Mouse (Mus musculus): ENCODE data around the gene Pced1b.
"Not testable (repeated sequence)": the region's sequence is repeated elsewhere in the genome, so short reads cannot be mapped to it uniquely, and the experiment has no call there.

Pced1b gene

DNA sequence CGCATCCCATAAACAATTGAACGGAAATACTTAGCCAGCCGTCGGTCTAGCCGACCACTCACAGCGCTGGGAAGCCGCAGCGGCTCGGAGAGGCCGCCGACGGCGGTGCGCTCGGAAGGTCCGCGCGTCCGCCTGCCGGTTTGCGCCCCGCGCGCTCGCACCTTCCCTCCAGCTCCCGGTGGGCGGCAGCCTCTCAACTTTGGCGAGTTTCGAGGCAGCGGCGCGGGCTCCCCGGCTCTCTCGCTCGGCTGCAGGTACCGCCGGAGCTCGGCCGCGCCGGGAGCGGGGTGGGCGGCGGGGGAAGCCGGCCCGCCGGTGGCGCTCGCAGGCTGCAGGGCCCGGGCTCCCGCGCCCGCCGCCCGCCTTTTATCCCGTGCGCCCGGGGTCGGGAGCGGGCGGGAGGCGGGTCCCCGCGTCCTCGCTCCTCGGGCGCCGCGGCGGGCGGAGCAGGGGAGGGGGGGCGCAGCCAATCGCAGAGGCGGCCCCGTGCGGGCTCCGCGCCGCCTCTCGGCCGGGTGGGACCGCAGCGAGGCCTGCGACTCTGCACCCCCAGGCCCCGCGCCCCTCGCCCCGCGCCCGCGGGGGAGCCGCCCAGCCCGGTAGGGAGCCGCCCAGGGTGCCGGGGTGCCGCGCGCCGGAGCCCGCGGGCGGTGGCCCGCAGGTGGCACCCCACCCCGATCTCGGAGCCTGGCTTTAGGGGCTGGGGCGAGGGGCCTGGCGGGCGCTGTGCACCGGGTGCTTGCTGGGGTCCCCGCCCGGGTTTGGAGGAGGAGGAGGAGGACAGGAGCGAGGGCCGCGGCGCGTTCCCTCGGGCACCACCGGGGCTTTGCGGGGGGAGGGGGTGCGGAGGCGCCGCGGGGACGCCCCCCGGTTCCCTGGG is at the start of gene Pced1b, which contains the start of gene Amigo2:
Gene Pced1b, plus strand, starts transcription at position 197 of the 880 bp plus-strand sequence.
Gene Amigo2, minus strand, starts transcription at position 377 of the 880 bp plus-strand sequence.
- DNase-seq (ENCODE audit: low spot score): no peak

- no peak for DNase-seq (ENCODE audit: low spot score)
These were observed 42.0 kb upstream of the Pced1b start for GRCm38 (mm10) chr15:97204889-97205288.

GRCm38 (mm10) chr15:97205776-97206175 is 41.1 kb upstream of the Pced1b start:
- no peak for DNase-seq (ENCODE audit: low spot score)

- DNase-seq (ENCODE audit: low spot score): no peak
These were observed 40.4 kb upstream of the Pced1b start for GRCm38 (mm10) chr15:97206506-97206905.

- not testable (repeated sequence) for DNase-seq (ENCODE audit: low spot score)
These were observed 37.2 kb upstream of the Pced1b start for GRCm38 (mm10) chr15:97209754-97210153.

GRCm38 (mm10) chr15:97212501-97213477 is 34.1 kb upstream of the Pced1b start:
- no peak for DNase-seq (ENCODE audit: low spot score)

- no peak for DNase-seq (ENCODE audit: low spot score)
These were observed 30.1 kb upstream of the Pced1b start for GRCm38 (mm10) chr15:97216843-97217242.

GRCm38 (mm10) chr15:97223431-97223830 is 23.5 kb upstream of the Pced1b start:
- DNase-seq (ENCODE audit: low spot score): no peak

GRCm38 (mm10) chr15:97224003-97224402 is 22.9 kb upstream of the Pced1b start:
- DNase-seq (ENCODE audit: low spot score): no peak

- no peak for DNase-seq (ENCODE audit: low spot score)
These were observed 17.3 kb upstream of the Pced1b start for GRCm38 (mm10) chr15:97229494-97230077.

GRCm38 (mm10) chr15:97234076-97234475 is 12.8 kb upstream of the Pced1b start:
- no peak for DNase-seq (ENCODE audit: low spot score)

GRCm38 (mm10) chr15:97235183-97235582 is 11.7 kb upstream of the Pced1b start:
- peak; percentile 42 for DNase-seq (ENCODE audit: low spot score)

GRCm38 (mm10) chr15:97236943-97237342 is 10.0 kb upstream of the Pced1b start:
- no peak for DNase-seq (ENCODE audit: low spot score)

- no peak for DNase-seq (ENCODE audit: low spot score)
These were observed 1.5 kb upstream of the Pced1b start for GRCm38 (mm10) chr15:97245392-97245791.

GRCm38 (mm10) chr15:97246256-97246655 is 651 bp upstream of the Pced1b start:
- no peak for DNase-seq (ENCODE audit: low spot score)

GRCm38 (mm10) chr15:97247791-97248161 is 869 bp downstream of the Pced1b start:
- DNase-seq (ENCODE audit: low spot score): no peak

- DNase-seq (ENCODE audit: low spot score): no peak
These were observed 1.4 kb downstream of the Pced1b start for GRCm38 (mm10) chr15:97248296-97248695.

GRCm38 (mm10) chr15:97249322-97249721 is 2.4 kb downstream of the Pced1b start:
- DNase-seq (ENCODE audit: low spot score): no peak

- no peak for DNase-seq (ENCODE audit: low spot score)
These were observed 5.7 kb downstream of the Pced1b start for GRCm38 (mm10) chr15:97252493-97253034.

DNA sequence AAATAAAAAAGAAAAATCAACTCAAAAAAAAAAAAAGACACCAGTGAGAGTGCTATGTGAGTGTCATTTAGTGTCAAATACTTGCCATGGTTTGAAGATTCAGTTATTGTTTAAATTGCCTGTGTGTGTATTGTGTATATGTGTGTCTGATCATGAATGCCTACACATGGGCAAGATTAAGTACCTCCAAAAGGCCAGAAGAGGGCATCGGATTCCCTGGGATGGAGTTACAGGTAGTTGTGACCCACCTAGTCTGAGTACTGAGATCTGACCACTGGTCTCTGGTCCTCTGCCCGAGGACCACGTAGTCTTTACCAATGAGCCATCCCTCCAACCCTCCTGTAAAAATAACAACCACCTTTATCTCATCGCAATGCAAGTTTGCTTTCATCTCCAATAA is 7.5 kb downstream of the Pced1b start:
- no peak for DNase-seq (ENCODE audit: low spot score)

GRCm38 (mm10) chr15:97255800-97256199 is 8.9 kb downstream of the Pced1b start:
- DNase-seq (ENCODE audit: low spot score): no peak

- no peak for DNase-seq (ENCODE audit: low spot score)
These were observed 9.5 kb downstream of the Pced1b start for GRCm38 (mm10) chr15:97256411-97256810.

Measured in c-Kit-positive CD71-positive TER-119-positive erythroid progenitor cells, embryonic 14.5 days (primary cell).